Mouse (Mus musculus) layer of hippocampus, postnatal 36 days (tissue): ENCODE data around the gene Sgsm1. TPM values are rescaled to one million over a fixed set of nuclear protein-coding genes. Genes with fewer than 3 reads are reported as not detected.

Experiments used
- DNase-seq, 2 experiments: peaks; one replicate each; pipeline ENCODE4 v3.0.0; 2022
- total RNA-seq, 2 experiments: library from RNA; stranded (reverse); gene quantifications; 2 replicates each; pipeline ENCODE4 v1.2.3; 2021

Sgsm1 gene
- total RNA-seq, 2 experiments from 2014 or later: 86.9 to 88.3 TPM

- no peak for DNase-seq
Measured at GRCm38 (mm10) chr5:113216328-113216960, 94.1 kb downstream of the Sgsm1 start.

- no peak for DNase-seq
Measured at GRCm38 (mm10) chr5:113215610-113216011, 95.0 kb downstream of the Sgsm1 start.

- DNase-seq: no peak
Measured at GRCm38 (mm10) chr5:113214455-113214854, 96.1 kb downstream of the Sgsm1 start.

GRCm38 (mm10) chr5:113214041-113214440 is 96.5 kb downstream of the Sgsm1 start:
- no peak for DNase-seq

- DNase-seq: no peak
Measured at GRCm38 (mm10) chr5:113212156-113212835, 98.3 kb downstream of the Sgsm1 start.

- no peak for DNase-seq
Measured at GRCm38 (mm10) chr5:113210314-113210713, 100.3 kb downstream of the Sgsm1 start.

GRCm38 (mm10) chr5:113209898-113210297 is 100.7 kb downstream of the Sgsm1 start:
- no peak for DNase-seq

- DNase-seq: no peak
Measured at GRCm38 (mm10) chr5:113209401-113209750, 101.2 kb downstream of the Sgsm1 start.

- DNase-seq: peak; percentile 45 to 61
Measured at GRCm38 (mm10) chr5:113208622-113209400, 101.8 kb downstream of the Sgsm1 start.

GRCm38 (mm10) chr5:113208048-113208447 is 102.5 kb downstream of the Sgsm1 start:
- no peak for DNase-seq

- DNase-seq: no peak
Measured at GRCm38 (mm10) chr5:113206670-113207352, 103.8 kb downstream of the Sgsm1 start.

- no peak for DNase-seq
Measured at GRCm38 (mm10) chr5:113204193-113204592, 106.4 kb downstream of the Sgsm1 start.

GRCm38 (mm10) chr5:113199772-113200134 is 110.8 kb downstream of the Sgsm1 start:
- DNase-seq: no peak

- no peak for DNase-seq
Measured at GRCm38 (mm10) chr5:113199126-113199771, 111.3 kb downstream of the Sgsm1 start.

GRCm38 (mm10) chr5:113196916-113197794 is 113.4 kb downstream of the Sgsm1 start:
- DNase-seq: no peak

GRCm38 (mm10) chr5:113195907-113196306 is 114.7 kb downstream of the Sgsm1 start:
- DNase-seq: peak in 1 of 2 experiments; percentile 51

GRCm38 (mm10) chr5:113195451-113195850 is 115.1 kb downstream of the Sgsm1 start:
- DNase-seq: no peak

GRCm38 (mm10) chr5:113193762-113194161 is 116.8 kb downstream of the Sgsm1 start:
- DNase-seq: peak in 1 of 2 experiments; percentile 46
